Mouse (Mus musculus): Measurements from ENCODE around the gene Rab30.
A peak's percentile ranks its signal among the peaks of the same experiment; 100 is the strongest.
"Not testable (repeated sequence)": the region's sequence is repeated elsewhere in the genome, so short reads cannot be mapped to it uniquely, and the experiment has no call there.

The Rab30 gene

DNA sequence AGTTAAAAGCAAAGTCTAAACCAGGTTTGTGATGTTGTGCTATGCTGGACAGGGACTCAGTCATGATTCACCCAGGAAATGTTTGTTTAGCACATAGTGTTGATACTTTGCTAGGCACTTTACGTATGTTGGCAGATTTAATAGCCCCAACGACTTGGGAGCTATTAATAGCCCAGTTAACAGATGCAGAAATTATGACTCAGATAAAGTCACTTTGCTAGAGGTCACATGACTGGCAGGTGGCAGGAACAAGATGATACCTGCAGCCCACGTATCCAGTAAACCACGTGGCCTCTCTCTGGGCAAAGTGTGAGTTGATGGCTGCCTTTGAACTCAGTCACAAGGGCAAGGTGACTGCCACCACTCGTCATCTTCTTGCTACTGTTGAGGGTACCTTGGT lies 16.7 kb downstream of the Rab30 start:
- no peak for DNase-seq

GRCm38 (mm10) chr7:92760651-92761050 lies 19.2 kb downstream of the Rab30 start:
- no peak for DNase-seq

- no peak for DNase-seq
Measured at GRCm38 (mm10) chr7:92761161-92761560, 19.8 kb downstream of the Rab30 start.

DNA sequence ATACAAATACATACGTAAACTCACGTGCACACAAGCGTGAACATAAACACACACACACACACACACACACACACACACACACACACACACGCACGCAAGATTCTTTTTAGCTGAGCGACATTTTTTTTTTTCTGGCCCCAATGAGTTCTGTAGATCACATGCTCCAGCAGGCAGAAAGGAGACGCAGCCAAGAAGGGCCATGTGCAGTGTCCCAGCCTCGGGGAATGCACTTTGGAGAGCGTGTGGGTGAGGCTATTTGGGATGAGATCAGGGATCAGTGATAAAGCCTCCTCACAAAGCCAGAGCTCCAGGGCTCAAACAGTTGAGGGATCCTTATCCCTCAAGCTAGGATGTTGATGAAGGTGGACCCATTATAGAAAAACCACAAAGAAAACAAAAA lies 24.0 kb downstream of the Rab30 start:
- no peak for DNase-seq

DNA sequence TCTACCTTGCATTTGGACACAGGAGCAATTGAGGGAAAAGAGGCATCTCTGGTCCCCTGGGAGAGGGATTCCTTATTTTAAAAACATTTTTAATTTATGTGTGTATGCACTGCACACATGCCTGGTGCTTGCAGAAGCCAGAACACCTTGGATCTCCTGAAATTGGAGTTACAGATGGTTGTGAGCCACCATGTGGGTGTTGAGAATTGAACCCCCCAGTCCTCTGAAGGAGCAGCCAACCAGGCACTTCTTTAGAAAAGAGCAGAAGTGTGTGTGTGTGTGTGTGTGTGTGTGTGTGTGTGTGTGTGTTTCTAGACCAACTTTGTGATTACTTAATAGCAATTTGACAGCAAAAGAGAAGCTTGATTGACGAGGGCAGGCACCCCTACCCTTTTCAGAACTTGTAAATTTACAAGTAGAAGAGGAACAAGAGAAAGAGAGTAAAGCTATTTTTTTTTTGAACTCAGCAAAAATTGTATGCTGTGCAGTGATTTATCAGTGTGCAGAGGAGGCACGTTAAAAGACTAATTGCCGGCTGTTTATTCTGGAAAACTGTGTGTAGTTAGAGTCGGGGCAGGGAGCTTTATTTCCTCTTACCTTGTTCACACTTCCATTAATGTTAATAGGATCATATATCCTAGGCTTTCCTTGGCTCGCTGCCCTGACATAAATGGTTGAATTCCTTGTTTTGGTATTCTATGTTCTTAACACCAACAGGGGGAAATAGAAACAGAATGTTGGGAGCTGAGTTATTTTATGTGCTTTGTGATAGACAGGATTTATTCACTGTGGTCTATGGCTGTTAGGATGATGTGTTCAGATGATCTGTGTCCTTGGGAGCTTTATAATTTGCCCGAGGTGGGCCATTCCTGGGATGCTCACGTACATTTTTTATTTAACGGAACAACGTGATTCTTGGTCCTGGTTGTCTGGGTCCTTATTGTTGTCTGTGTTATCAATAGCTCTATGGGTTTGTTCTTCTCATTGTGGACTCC lies 25.0 kb downstream of the Rab30 start:
- no peak for DNase-seq

DNA sequence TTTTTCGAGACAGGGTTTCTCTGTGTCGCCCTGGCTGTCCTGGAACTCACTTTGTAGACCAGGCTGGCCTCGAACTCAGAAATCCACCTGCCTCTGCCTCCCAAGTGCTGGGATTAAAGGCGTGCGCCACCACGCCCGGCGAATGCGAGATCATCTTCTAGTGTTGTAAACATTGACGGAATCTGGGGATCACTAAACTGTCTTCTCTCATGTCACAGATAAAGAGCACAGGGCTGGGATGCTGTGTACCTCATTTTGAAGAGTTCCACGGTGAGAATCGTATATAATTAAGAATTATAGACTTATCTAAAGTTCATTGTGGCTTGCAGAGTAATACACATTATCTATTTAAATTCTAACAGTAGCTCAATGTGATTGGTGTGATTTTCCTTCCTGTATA lies 26.7 kb downstream of the Rab30 start:
- not testable (repeated sequence) for DNase-seq

DNA sequence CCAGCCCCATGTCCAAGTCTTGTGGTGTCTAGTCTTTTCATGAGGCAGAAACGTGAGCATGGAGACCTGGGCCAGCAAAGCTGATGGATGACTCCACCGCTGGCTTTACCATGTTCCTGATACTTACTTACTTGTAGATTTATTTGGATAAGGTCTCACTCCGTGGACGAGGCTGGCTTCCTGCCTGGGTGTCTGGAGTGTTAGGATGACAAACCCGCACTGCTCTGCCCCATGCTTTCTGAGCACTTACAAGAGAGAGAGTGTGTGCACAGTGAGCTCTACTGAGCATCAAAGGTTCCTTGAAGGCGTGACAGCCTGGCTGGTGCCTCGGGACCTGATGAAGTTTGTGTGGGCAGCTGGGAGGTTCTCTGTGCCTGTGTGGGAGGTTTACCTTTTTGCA lies 27.5 kb downstream of the Rab30 start:
- DNase-seq, result no peak

DNA sequence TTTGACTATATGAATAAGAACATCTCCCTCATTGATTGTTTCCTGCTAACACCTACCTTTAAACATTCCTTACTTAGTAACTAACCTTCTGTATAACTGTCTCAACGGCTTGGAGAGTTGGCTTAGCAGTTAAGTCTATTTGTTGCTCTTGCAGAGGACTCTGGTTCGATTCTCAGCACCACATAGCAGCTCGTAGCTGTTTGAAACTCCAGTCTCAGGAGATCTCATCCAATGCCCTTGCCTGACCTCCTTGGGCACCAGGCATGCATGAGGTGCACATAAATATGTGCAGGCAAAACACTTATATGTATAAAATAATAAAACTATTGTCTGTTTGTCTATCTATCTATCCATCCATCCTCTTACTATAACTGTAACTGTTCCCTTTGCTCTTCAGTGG lies 31.6 kb downstream of the Rab30 start:
- DNase-seq, result no peak

DNA sequence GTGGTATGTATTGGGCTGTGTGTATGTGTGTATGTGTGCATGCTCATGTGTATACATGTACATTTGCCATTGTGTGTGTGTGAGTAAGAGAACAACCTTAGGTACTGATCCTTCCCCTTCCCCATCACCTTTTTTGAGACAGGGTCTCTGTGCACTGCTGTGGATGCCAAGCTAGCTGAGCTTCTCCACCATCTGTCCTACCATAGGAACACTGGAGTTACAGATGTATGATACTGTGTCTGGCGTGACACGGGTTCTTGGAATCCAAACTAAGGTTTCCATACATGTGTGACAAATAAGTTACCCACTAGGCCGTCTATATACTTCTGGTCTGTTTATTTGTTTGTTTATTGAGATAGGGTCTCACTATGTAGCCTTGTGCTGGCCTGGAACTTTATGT lies 32.2 kb downstream of the Rab30 start:
- no peak for DNase-seq

DNA sequence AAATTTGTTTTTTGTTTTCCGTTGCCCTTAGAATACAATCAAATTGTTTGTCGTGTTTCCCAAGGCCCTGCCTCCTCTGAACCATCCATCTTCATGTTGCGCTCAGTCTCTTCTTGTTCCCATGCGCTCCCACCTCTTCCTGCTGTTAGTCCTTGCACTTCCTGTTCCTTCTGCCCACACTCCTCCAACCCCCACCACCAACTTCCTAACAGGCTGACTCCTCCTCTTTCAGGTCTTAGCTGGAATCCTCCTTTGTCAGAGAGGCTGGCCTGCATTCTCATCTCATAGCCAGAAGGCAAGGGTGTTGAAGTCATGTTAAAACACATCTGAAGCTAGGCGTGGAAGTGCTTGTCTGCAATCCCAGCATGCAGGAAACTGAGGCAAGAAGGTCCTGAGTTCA lies 33.3 kb downstream of the Rab30 start:
- DNase-seq, result no peak

DNA sequence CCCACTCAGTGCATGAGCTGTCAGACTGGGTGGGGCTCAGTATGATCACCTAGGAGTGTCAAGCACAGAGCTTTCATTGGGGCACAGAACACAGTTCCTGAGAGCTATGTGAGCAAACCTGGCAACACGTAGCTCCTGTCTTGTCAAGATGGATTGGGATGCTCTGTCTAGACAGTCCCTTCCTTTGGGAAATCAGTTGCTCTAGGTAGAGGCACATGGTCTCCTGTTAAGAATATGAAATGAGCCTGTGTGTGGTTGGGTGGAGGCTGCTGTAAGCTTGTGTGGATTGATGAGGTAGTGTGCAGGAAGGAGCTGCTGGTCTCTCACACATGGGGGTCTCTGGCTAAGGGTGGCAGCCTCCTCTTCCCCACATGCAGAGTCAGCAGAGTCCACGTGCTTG lies 34.3 kb downstream of the Rab30 start:
- DNase-seq, result no peak

- no peak for DNase-seq
Measured at GRCm38 (mm10) chr7:92776647-92777046, 35.2 kb downstream of the Rab30 start.

- peak; percentile 36 for DNase-seq
Measured at GRCm38 (mm10) chr7:92777108-92777973, 35.9 kb downstream of the Rab30 start.

GRCm38 (mm10) chr7:92779058-92779457 lies 37.7 kb downstream of the Rab30 start:
- no peak for DNase-seq

DNA sequence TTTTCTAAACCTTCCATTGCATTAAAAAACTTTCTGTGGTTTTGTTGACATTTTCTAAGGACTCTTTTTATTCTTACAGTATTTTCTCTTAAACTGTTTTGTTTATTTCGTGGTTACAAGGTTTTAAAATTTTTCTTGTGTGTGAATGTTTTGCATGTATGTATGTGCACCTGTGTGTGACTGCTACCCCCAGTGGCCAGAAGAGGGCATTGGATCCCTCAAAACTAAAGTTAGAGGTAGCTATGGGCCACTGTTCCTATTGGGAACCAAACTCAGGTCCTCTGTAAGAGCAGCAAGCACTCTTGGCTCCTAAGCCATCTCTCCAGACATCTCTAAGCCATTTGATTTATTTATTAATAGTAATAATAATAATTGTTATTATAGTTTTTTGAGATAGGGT lies 40.0 kb downstream of the Rab30 start:
- no peak for DNase-seq

DNA sequence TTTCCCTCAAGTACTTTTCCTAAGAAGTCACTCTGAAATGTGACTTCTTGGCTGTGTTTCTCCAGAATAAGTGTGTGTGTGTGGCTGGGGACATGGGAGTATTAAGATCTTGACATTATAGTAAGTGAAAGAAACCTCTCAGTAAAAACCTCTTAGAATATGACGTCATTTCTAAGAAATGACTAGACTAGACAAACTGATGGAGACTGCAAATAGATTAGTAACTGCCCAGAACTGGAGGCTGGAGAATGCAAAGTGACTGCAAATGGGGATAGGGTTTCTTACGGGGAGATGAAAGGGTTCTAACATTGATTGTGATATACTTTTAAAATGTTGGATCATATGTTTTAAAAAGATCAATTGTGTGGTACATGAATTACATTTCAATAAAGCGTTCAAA lies 40.5 kb downstream of the Rab30 start:
- DNase-seq, result no peak

DNA sequence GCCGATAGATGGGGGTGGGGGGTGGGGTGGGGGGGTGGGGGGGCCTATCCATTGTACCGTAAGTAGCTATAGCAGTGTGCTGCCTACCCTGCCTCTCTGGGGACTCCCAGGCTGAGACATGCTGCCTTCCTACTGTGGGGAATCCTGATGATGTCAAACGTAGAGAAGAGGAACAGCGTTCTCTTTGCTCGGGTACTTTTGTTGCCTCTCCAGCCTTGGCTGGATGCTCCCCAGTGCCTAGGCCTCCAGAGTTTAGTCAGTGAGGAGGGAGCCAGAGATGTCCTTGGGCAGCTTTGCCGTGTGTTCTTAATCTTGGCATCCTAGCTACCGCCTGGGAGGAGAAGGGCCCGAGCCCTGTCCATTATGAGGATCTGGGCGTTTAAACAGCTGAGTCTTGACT lies 41.1 kb downstream of the Rab30 start:
- DNase-seq, result no peak

DNA sequence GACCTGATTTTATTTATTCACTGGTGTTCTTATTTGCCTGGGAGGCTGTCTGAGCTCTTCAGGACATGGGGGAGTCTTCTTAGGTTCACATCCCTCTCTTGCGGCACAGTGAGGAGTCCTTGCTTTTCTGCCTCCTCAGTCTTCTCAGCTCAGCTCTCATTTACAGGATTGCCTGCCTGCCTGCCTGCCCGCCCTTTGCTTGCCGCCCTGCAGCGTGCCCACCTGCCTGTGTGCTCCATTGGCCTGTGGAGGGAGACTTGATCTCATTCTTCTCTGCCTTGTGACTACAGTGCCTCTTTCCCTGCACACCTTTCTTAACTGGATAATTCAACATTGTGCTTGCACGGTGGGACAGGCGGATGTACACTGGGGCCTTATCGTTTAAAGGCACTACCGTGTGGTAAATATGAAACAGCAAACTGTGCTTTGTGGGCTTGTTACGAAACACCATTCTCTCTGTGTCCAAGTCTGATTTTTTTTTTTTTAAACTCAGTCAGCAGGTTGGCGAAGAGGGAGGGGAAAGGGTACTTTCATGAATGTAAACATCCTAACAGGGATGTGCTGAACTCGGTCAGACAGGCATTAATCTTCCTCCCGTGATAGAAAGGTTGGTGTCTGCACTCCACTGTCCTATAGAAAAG lies 41.9 kb downstream of the Rab30 start:
- DNase-seq, result no peak

- DNase-seq, result no peak
Measured at GRCm38 (mm10) chr7:92783914-92784313, 42.5 kb downstream of the Rab30 start.

DNA sequence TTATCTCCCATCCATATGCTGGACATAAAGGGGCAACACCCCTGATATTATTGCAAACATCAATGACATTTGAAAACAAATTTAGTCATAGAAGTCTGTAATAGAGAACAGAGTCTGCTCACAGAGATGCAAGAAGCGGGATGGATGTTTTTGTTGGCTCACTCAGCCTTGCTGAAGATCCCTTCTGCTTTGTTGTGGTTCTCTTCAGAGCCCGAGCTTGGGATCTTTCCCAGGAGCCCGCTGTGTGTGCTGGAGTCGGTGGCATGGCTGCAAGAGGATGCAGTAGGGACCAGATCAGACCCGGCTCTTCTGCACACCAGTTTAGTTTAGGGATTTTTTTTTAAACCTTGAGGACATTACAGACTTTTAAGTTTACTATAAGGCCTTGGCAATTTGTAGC lies 54.3 kb downstream of the Rab30 start:
- no peak for DNase-seq

- DNase-seq, result no peak
Measured at GRCm38 (mm10) chr7:92796813-92797212, 55.4 kb downstream of the Rab30 start.

GRCm38 (mm10) chr7:92799665-92800595 lies 58.5 kb downstream of the Rab30 start:
- no peak for DNase-seq

Data from kidney, adult 18-20 months (tissue).